ENCODE assay signal across 41 mouse cellular contexts in genomic region chr3:90598212-90598611, GRCm38 (mm10). TPM values are rescaled to one million over a fixed set of nuclear protein-coding genes. Genes with fewer than 3 reads are reported as not detected.
DNase-seq lines count a peak whose midpoint lies in the region; ATAC-seq and TF ChIP-seq lines count a peak whose summit lies in the region.
"Had no signal": no experiment of that assay in that cellular context is flagged by ENCODE, and none has a peak within 500 bp of the region (broad histone marks: within the 10 kb centered on the region; RNA-seq: fewer than 3 reads in every experiment).

No protein-coding gene starts in this region.

- H3K4me2 ChIP-seq in midbrain, embryonic 11.5 days, result no peak overlapping the region
- no peak overlapping the region for H3K4me2 ChIP-seq in stomach, postnatal 0 days (replicated peaks; ENCODE audit: low read depth)
- H3K4me2 ChIP-seq: embryonic facial prominence, embryonic 13.5 days; heart, embryonic 15.5 days; limb, embryonic 12.5 days; liver, embryonic 15.5 days; lung, embryonic 14.5 days; midbrain, embryonic 15.5 days; stomach, embryonic 15.5 days had no signal

- no peak for TF ChIP-seq CTCF in C2C12 (IDR thresholded peaks at IDR 0.05; ENCODE audit: control insufficient read depth, insufficient read depth, insufficient read length)
- TF ChIP-seq CTCF in stomach, postnatal 0 days (IDR thresholded peaks at IDR 0.05; ENCODE audit: low read depth), result no peak

- no peak overlapping the region for H3K9ac ChIP-seq in midbrain, embryonic 11.5 days (ENCODE audit: low read length)
- no peak overlapping the region for H3K9ac ChIP-seq in stomach, postnatal 0 days (ENCODE audit: low read length)
- H3K9ac ChIP-seq: embryonic facial prominence, embryonic 13.5 days; heart, embryonic 15.5 days; limb, embryonic 12.5 days; liver, embryonic 15.5 days; lung, embryonic 14.5 days; midbrain, embryonic 15.5 days; stomach, embryonic 15.5 days had no signal

- no peak overlapping the region for H3ac ChIP-seq in C2C12 (ENCODE audit: control insufficient read depth, insufficient read length, low read depth)

- H3K36me3 ChIP-seq in midbrain, embryonic 11.5 days (ENCODE audit: control insufficient read depth, insufficient read depth, low read length), result no peaks in the 10 kb centered on the region
- no peaks in the 10 kb centered on the region for H3K36me3 ChIP-seq in midbrain, embryonic 10.5 days
- no peaks in the 10 kb centered on the region for H3K36me3 ChIP-seq in C2C12 (ENCODE audit: control insufficient read depth, insufficient read depth)
- no peaks in the 10 kb centered on the region for H3K36me3 ChIP-seq in stomach, postnatal 0 days (ENCODE audit: control insufficient read depth, insufficient read depth, low read length)
- H3K36me3 ChIP-seq: embryonic facial prominence, embryonic 13.5 days; G1E; heart, embryonic 10.5 days; heart, embryonic 15.5 days; limb, embryonic 12.5 days; liver, embryonic 15.5 days; midbrain, embryonic 15.5 days; stomach, embryonic 15.5 days had no signal

- peaks cover 6% of the 10 kb centered on the region for H3K79me3 ChIP-seq in C2C12 (ENCODE audit: low read depth)

- 84% methylated on average over 4 of the region's 4 CpGs for WGBS in midbrain, embryonic 11.5 days
- WGBS in midbrain, embryonic 10.5 days, result 80% methylated on average over 4 of the region's 4 CpGs
- WGBS in stomach, postnatal 0 days, result 68% methylated on average over 4 of the region's 4 CpGs

- ATAC-seq in midbrain, embryonic 11.5 days (ENCODE audit: low FRiP score), result no peak
- ATAC-seq in granulocyte monocyte progenitor cell, adult 5-6 weeks (replicated peaks; ENCODE audit: poor library complexity, severe bottlenecking), result peak; percentile 53; the same call in 1 of the 2 replicates
- ATAC-seq in stomach, postnatal 0 days (ENCODE audit: low FRiP score, low TSS enrichment), result peak; percentile 25; the same call in 1 of the 2 replicates
- no peak for ATAC-seq in CD4-positive, CD25-positive, alpha-beta regulatory T cell, adult 4 months
- ATAC-seq: forebrain, embryonic 16.5 days; intestine, postnatal 0 days; midbrain, embryonic 15.5 days had no signal

- no peaks in the 10 kb centered on the region for H3K9me3 ChIP-seq in midbrain, embryonic 11.5 days (ENCODE audit: control insufficient read depth, low read length)
- H3K9me3 ChIP-seq in midbrain, embryonic 10.5 days (replicated peaks), result no peaks in the 10 kb centered on the region; the same call in 1 of the 2 replicates
- no peaks in the 10 kb centered on the region for H3K9me3 ChIP-seq in stomach, postnatal 0 days (ENCODE audit: control insufficient read depth, low read length)
- H3K9me3 ChIP-seq: embryonic facial prominence, embryonic 13.5 days; G1E; heart, embryonic 10.5 days; heart, embryonic 15.5 days; liver, embryonic 15.5 days; midbrain, embryonic 15.5 days; stomach, embryonic 15.5 days had no signal

- H3K4me3 ChIP-seq in midbrain, embryonic 11.5 days (ENCODE audit: low read depth, low read length), result no peak overlapping the region
- H3K4me3 ChIP-seq in midbrain, embryonic 10.5 days, result no peak overlapping the region
- H3K4me3 ChIP-seq in C2C12 (ENCODE audit: insufficient read depth, poor library complexity, severe bottlenecking), result no peak overlapping the region
- no peak overlapping the region for H3K4me3 ChIP-seq in stomach, postnatal 0 days (ENCODE audit: low read depth, low read length)
- H3K4me3 ChIP-seq: embryonic facial prominence, embryonic 13.5 days; erythroblast, embryonic 14.5 days; gastrocnemius, adult 2 months; heart, embryonic 10.5 days; heart, embryonic 15.5 days; limb, embryonic 12.5 days; liver, embryonic 15.5 days; midbrain, embryonic 15.5 days; stomach, embryonic 15.5 days had no signal

- H3K27ac ChIP-seq in midbrain, embryonic 11.5 days (ENCODE audit: low read depth, low read length), result no peak overlapping the region
- no peak overlapping the region for H3K27ac ChIP-seq in midbrain, embryonic 10.5 days (replicated peaks)
- no peak overlapping the region for H3K27ac ChIP-seq in stomach, postnatal 0 days (replicated peaks)
- H3K27ac ChIP-seq: heart, embryonic 10.5 days; heart, embryonic 15.5 days; limb, embryonic 12.5 days; liver, embryonic 15.5 days; midbrain, embryonic 15.5 days; stomach, embryonic 15.5 days had no signal

- no peak for TF ChIP-seq EP300 in stomach, postnatal 0 days (optimal IDR thresholded peaks at IDR 0.05)

- DNase-seq in midbrain, embryonic 11.5 days (ENCODE audit: low spot score, missing footprints), result peak; percentile 82
- DNase-seq in midbrain, embryonic 10.5 days (ENCODE audit: low spot score), result no peak
- no peak for DNase-seq in stomach, postnatal 0 days (ENCODE audit: low spot score)
- DNase-seq in layer of hippocampus, adult 9-11 months, result no peak
- DNase-seq: adrenal gland, postnatal 25 days; cerebellum, adult 11-12 months; cerebellum, postnatal 10 days; gastrocnemius, adult 2 months; kidney, adult 9 months; kidney, postnatal 10 days; lung, embryonic 14.5 days; right cerebral cortex, postnatal 25 days; thymus, adult 18-20 months; thymus, postnatal 36 days had no signal

- no peaks in the 10 kb centered on the region for H3K4me1 ChIP-seq in midbrain, embryonic 11.5 days (ENCODE audit: control insufficient read depth, insufficient read depth, low read length)
- H3K4me1 ChIP-seq in midbrain, embryonic 10.5 days, result 0 out of 2 replicates have a peak, but pooled peaks cover 3% of the 10 kb centered on the region
- H3K4me1 ChIP-seq in stomach, postnatal 0 days (replicated peaks; ENCODE audit: control insufficient read depth, insufficient read depth), result peaks cover 7% of the 10 kb centered on the region
- H3K4me1 ChIP-seq: liver, embryonic 15.5 days; midbrain, embryonic 15.5 days had no signal

- no peaks in the 10 kb centered on the region for H3K27me3 ChIP-seq in midbrain, embryonic 11.5 days (ENCODE audit: control insufficient read depth, insufficient read depth, low read length)
- H3K27me3 ChIP-seq in midbrain, embryonic 10.5 days (ENCODE audit: low read depth, poor library complexity, severe bottlenecking), result no peaks in the 10 kb centered on the region
- no peaks in the 10 kb centered on the region for H3K27me3 ChIP-seq in C2C12 (ENCODE audit: control insufficient read depth, insufficient read depth, insufficient read length)
- no peaks in the 10 kb centered on the region for H3K27me3 ChIP-seq in stomach, postnatal 0 days (ENCODE audit: control insufficient read depth, insufficient read depth, low read length)
- H3K27me3 ChIP-seq: embryonic facial prominence, embryonic 13.5 days; heart, embryonic 15.5 days; limb, embryonic 12.5 days; liver, embryonic 15.5 days; midbrain, embryonic 15.5 days; stomach, embryonic 15.5 days had no signal

- H3K79me2 ChIP-seq in C2C12 (ENCODE audit: control insufficient read depth, insufficient read depth), result peaks cover 16% of the 10 kb centered on the region

RNA-seq across cellular contexts. Expression of gene Gm42674, which starts 3.5 kb away (rescaled TPM):
- not detected in 2 replicates for polyA plus RNA-seq in midbrain, embryonic 11.5 days (2014; fragmentation: Nextera tagmentation; extraction: Ambion mirVana)
- polyA plus RNA-seq in midbrain, embryonic 10.5 days (2016; fragmentation: Nextera tagmentation; extraction: Ambion mirVana), result not detected in 2 replicates
- polyA plus RNA-seq in C2C12 (2012; fragmentation: generic; extraction: Trizol), result 1.5 TPM
- total RNA-seq in granulocyte monocyte progenitor cell, adult 5-6 weeks (2014; fragmentation: Nextera tagmentation), result not detected in 2 replicates
- total RNA-seq in granulocyte monocyte progenitor cell, adult 5-6 weeks (2017), result not detected in 2 replicates
- polyA plus RNA-seq in stomach, postnatal 0 days (2015; fragmentation: Nextera tagmentation; extraction: Ambion mirVana), result not detected in 2 replicates
- not detected for polyA plus RNA-seq in CD4-positive, CD25-positive, alpha-beta regulatory T cell, adult 4 months (2017; shearing (Covaris generic))
- total RNA-seq: adrenal gland, adult 18-20 months; adrenal gland, postnatal 25 days; common myeloid progenitor, adult 5-6 weeks; G1E; gastrocnemius, adult 2 months; gastrocnemius, postnatal 4 days; heart, postnatal 25 days; layer of hippocampus, postnatal 10 days; left cerebral cortex, adult 18-20 months; left cerebral cortex, postnatal 14 days; liver, adult 2 months; megakaryocyte progenitor cell, adult 5-6 weeks had no signal
- polyA plus RNA-seq: embryonic facial prominence, embryonic 13.5 days; erythroblast, embryonic 14.5 days; forebrain, embryonic 11.5 days; forebrain, embryonic 16.5 days; G1E; heart, embryonic 10.5 days; heart, embryonic 15.5 days; hindbrain, embryonic 11.5 days; intestine, postnatal 0 days; large intestine, adult 2 months; limb, embryonic 12.5 days; liver, adult 2 months; liver, embryonic 15.5 days; lung, embryonic 14.5 days; midbrain, embryonic 15.5 days; neural tube, embryonic 14.5 days; stomach, embryonic 15.5 days had no signal

RNA-seq across cellular contexts. Expression of gene S100a4, which starts 5.4 kb away (rescaled TPM):
- polyA plus RNA-seq in midbrain, embryonic 11.5 days (2014; fragmentation: Nextera tagmentation; extraction: Ambion mirVana), result 0.34 and 0.50 TPM in 2 replicates
- polyA plus RNA-seq in midbrain, embryonic 10.5 days (2016; fragmentation: Nextera tagmentation; extraction: Ambion mirVana), result 0.35 and 0.81 TPM in 2 replicates
- polyA plus RNA-seq in C2C12 (2012; fragmentation: generic; extraction: Trizol), result 11,980 TPM
- total RNA-seq in granulocyte monocyte progenitor cell, adult 5-6 weeks (2014; fragmentation: Nextera tagmentation), result 20.4 and 46.6 TPM in 2 replicates
- 21.0 and 41.8 TPM in 2 replicates for total RNA-seq in granulocyte monocyte progenitor cell, adult 5-6 weeks (2017)
- 12.1 and 17.4 TPM in 2 replicates for polyA plus RNA-seq in stomach, postnatal 0 days (2015; fragmentation: Nextera tagmentation; extraction: Ambion mirVana)
- 100 to 1,000 TPM in 1 of 2 experiments, 10 to 100 TPM in 1; 74.9 to 104 TPM for polyA plus RNA-seq in CD4-positive, CD25-positive, alpha-beta regulatory T cell, adult 4 months (2017; shearing (Covaris generic))
- total RNA-seq: G1E had no signal
- polyA plus RNA-seq: erythroblast, embryonic 14.5 days; G1E; neural tube, embryonic 14.5 days had no signal

RNA-seq across cellular contexts. Expression of gene S100a2, which starts 8.2 kb away (rescaled TPM):
- polyA plus RNA-seq in midbrain, embryonic 11.5 days (2014; fragmentation: Nextera tagmentation; extraction: Ambion mirVana), result not detected in 2 replicates
- not detected in 2 replicates for polyA plus RNA-seq in midbrain, embryonic 10.5 days (2016; fragmentation: Nextera tagmentation; extraction: Ambion mirVana)
- polyA plus RNA-seq in C2C12 (2012; fragmentation: generic; extraction: Trizol), result not detected
- not detected in 2 replicates for total RNA-seq in granulocyte monocyte progenitor cell, adult 5-6 weeks (2014; fragmentation: Nextera tagmentation)
- not detected in 2 replicates for total RNA-seq in granulocyte monocyte progenitor cell, adult 5-6 weeks (2017)
- polyA plus RNA-seq in stomach, postnatal 0 days (2015; fragmentation: Nextera tagmentation; extraction: Ambion mirVana), result 0.65 and 1.2 TPM in 2 replicates
- polyA plus RNA-seq in CD4-positive, CD25-positive, alpha-beta regulatory T cell, adult 4 months (2017; shearing (Covaris generic)), result not detected
- total RNA-seq: adrenal gland, adult 18-20 months; adrenal gland, postnatal 25 days; common myeloid progenitor, adult 5-6 weeks; G1E; gastrocnemius, adult 2 months; gastrocnemius, postnatal 4 days; heart, postnatal 25 days; layer of hippocampus, postnatal 10 days; left cerebral cortex, adult 18-20 months; left cerebral cortex, postnatal 14 days; liver, adult 2 months; megakaryocyte progenitor cell, adult 5-6 weeks had no signal
- polyA plus RNA-seq: embryonic facial prominence, embryonic 13.5 days; erythroblast, embryonic 14.5 days; forebrain, embryonic 11.5 days; forebrain, embryonic 16.5 days; G1E; heart, embryonic 10.5 days; heart, embryonic 15.5 days; hindbrain, embryonic 11.5 days; intestine, postnatal 0 days; large intestine, adult 2 months; limb, embryonic 12.5 days; liver, adult 2 months; liver, embryonic 15.5 days; lung, embryonic 14.5 days; midbrain, embryonic 15.5 days; neural tube, embryonic 14.5 days; stomach, embryonic 15.5 days had no signal

RNA-seq across cellular contexts. Expression of gene S100a5, which starts 10.1 kb away (rescaled TPM):
- polyA plus RNA-seq in midbrain, embryonic 11.5 days (2014; fragmentation: Nextera tagmentation; extraction: Ambion mirVana), result not detected in 2 replicates
- polyA plus RNA-seq in midbrain, embryonic 10.5 days (2016; fragmentation: Nextera tagmentation; extraction: Ambion mirVana), result not detected in 2 replicates
- polyA plus RNA-seq in C2C12 (2012; fragmentation: generic; extraction: Trizol), result 0.43 TPM
- not detected in 2 replicates for total RNA-seq in granulocyte monocyte progenitor cell, adult 5-6 weeks (2014; fragmentation: Nextera tagmentation)
- not detected in 2 replicates for total RNA-seq in granulocyte monocyte progenitor cell, adult 5-6 weeks (2017)
- 9.6 and 10.5 TPM in 2 replicates for polyA plus RNA-seq in stomach, postnatal 0 days (2015; fragmentation: Nextera tagmentation; extraction: Ambion mirVana)
- polyA plus RNA-seq in CD4-positive, CD25-positive, alpha-beta regulatory T cell, adult 4 months (2017; shearing (Covaris generic)), result not detected
- total RNA-seq: adrenal gland, adult 18-20 months; adrenal gland, postnatal 25 days; common myeloid progenitor, adult 5-6 weeks; G1E; gastrocnemius, postnatal 4 days; heart, postnatal 25 days; layer of hippocampus, postnatal 10 days; left cerebral cortex, adult 18-20 months; left cerebral cortex, postnatal 14 days; liver, adult 2 months; megakaryocyte progenitor cell, adult 5-6 weeks had no signal
- polyA plus RNA-seq: embryonic facial prominence, embryonic 13.5 days; erythroblast, embryonic 14.5 days; forebrain, embryonic 11.5 days; forebrain, embryonic 16.5 days; G1E; heart, embryonic 10.5 days; heart, embryonic 15.5 days; hindbrain, embryonic 11.5 days; large intestine, adult 2 months; limb, embryonic 12.5 days; liver, adult 2 months; liver, embryonic 15.5 days; lung, embryonic 14.5 days; midbrain, embryonic 15.5 days; neural tube, embryonic 14.5 days had no signal

RNA-seq across cellular contexts. Expression of gene S100a6, which starts 14.5 kb away (rescaled TPM):
- polyA plus RNA-seq in midbrain, embryonic 11.5 days (2014; fragmentation: Nextera tagmentation; extraction: Ambion mirVana), result 24.5 and 25.1 TPM in 2 replicates
- 14.0 and 23.4 TPM in 2 replicates for polyA plus RNA-seq in midbrain, embryonic 10.5 days (2016; fragmentation: Nextera tagmentation; extraction: Ambion mirVana)
- polyA plus RNA-seq in C2C12 (2012; fragmentation: generic; extraction: Trizol), result 4,076 TPM
- total RNA-seq in granulocyte monocyte progenitor cell, adult 5-6 weeks (2014; fragmentation: Nextera tagmentation), result 3.6 and 13.4 TPM in 2 replicates
- total RNA-seq in granulocyte monocyte progenitor cell, adult 5-6 weeks (2017), result 13.0 and 18.6 TPM in 2 replicates
- polyA plus RNA-seq in stomach, postnatal 0 days (2015; fragmentation: Nextera tagmentation; extraction: Ambion mirVana), result 3,650 and 3,685 TPM in 2 replicates
- polyA plus RNA-seq in CD4-positive, CD25-positive, alpha-beta regulatory T cell, adult 4 months (2017; shearing (Covaris generic)), result 100 to 1,000 TPM; 291 to 360 TPM
- total RNA-seq: G1E had no signal
- polyA plus RNA-seq: erythroblast, embryonic 14.5 days; G1E had no signal

Comparison
In these comparisons a context has a peak if more than half of its experiments do, and no peak if none do; other contexts are left out.
1. ATAC-seq: peak in granulocyte monocyte progenitor cell, adult 5-6 weeks (single experiment) and stomach, postnatal 0 days (single experiment); none in midbrain, embryonic 11.5 days (single experiment) and CD4-positive, CD25-positive, alpha-beta regulatory T cell, adult 4 months (single experiment).
2. RNA of gene S100a4, which starts 5.4 kb away (polyA plus RNA-seq): 11,980 TPM in C2C12 (single experiment); 74.9 to 104 TPM in CD4-positive, CD25-positive, alpha-beta regulatory T cell, adult 4 months, 12.1 to 17.4 TPM in stomach, postnatal 0 days, 0.35 to 0.81 TPM in midbrain, embryonic 10.5 days and 0.34 to 0.50 TPM in midbrain, embryonic 11.5 days; every median in the first group is over 100 times any median in the second.